Mouse (Mus musculus) lung, postnatal 4 days (tissue): ENCODE measurements around the gene Ubtf.
"Not testable (repeated sequence)": the region's sequence is repeated elsewhere in the genome, so short reads cannot be mapped to it uniquely, and the experiment has no call there.

Source experiments
- DNase-seq, 2 experiments: peaks; one replicate each; pipeline ENCODE4 v3.0.0; 2021

Gene Ubtf

DNA sequence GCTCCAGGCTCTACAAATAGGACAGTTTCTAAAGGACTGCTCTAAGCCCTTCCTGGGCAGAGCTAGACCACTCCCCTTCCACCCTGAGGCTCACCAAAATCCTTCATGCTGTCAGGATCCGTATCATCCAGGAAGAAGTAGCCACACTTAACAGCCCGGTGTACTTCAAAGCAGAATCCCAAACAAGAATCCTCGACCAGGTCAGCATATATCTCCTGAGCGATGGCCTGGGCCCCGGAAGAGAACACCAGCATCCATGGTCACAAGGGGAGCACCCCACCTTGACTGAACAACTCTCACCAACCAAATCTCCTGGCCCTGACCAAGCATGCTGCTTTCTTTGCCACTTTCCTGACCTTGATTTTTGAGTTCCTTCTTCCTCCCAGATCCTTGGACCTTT, 25.1 kb downstream of the Ubtf start:
- DNase-seq = no peak

- DNase-seq = no peak
Measured at GRCm38 (mm10) chr11:102293971-102294370, 25.6 kb downstream of the Ubtf start.

DNA sequence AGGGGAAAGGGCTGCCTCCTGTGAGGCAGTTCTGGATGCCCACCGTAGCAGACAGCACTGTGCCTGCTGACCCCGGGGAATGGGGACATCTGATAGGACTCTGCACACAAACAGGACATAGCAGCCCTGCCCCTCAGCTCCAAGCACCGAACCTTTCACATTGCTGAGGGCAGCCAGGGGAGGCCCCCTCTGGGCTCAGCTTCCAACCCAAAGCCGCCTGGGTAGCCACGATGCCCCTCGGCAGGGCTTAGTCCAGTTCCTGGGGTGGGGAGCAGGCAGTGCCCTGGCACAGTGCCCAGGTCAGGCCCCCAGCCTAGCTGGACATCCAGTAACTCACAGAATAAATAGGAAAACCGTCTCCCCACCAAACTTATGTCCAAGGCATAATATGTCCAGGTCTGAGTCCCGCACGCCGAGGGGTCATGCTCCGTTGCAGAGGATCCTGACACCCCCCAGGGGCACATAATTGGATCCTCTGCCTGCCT, 28.4 kb downstream of the Ubtf start:
- DNase-seq = peak in 1 of 2 experiments; percentile 40

GRCm38 (mm10) chr11:102290141-102290540, 29.4 kb downstream of the Ubtf start:
- no peak for DNase-seq

GRCm38 (mm10) chr11:102289511-102290100, 29.9 kb downstream of the Ubtf start:
- no peak for DNase-seq

DNA sequence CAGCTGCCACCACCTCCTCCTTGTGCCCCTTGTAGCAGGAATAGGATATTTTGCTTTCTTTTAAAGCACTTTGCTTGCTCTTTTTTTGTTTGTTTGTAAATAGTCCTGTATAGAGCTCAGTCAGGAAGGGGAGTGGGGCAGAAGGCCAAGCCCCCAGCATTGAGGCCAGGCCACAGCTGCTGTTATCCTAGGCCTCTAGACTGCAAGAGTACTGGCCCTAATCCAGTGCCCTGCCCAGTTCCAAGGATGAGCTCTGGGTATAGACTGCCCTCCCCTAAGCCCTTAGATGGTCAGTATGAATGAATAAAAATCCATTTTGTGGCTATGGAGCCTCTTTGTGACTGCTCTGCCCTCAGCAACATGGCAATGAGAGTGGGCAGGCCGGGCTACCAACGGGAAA, 30.6 kb downstream of the Ubtf start:
- peak in 1 of 2 experiments; percentile 68 for DNase-seq

- no peak for DNase-seq
Measured at GRCm38 (mm10) chr11:102288027-102288804, 31.3 kb downstream of the Ubtf start.

DNA sequence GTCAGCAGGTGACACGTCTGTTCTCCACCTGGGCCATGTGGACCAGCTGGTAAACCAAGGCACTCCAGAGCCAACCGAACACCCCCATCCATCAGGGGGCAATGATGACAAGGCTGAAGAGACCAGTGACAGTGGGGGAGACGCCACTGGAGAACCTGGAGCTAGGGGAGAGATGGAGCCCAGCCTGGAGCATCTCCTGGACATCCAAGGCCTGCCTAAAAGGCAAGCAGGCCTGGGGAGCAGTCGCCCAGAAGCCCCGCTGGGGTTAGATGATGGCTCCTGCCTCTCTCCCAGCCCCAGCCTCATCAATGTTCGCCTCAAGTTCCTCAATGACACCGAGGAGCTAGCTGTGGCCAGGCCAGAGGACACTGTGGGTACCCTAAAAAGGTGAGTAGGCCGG, 32.1 kb downstream of the Ubtf start:
- DNase-seq = no peak

DNA sequence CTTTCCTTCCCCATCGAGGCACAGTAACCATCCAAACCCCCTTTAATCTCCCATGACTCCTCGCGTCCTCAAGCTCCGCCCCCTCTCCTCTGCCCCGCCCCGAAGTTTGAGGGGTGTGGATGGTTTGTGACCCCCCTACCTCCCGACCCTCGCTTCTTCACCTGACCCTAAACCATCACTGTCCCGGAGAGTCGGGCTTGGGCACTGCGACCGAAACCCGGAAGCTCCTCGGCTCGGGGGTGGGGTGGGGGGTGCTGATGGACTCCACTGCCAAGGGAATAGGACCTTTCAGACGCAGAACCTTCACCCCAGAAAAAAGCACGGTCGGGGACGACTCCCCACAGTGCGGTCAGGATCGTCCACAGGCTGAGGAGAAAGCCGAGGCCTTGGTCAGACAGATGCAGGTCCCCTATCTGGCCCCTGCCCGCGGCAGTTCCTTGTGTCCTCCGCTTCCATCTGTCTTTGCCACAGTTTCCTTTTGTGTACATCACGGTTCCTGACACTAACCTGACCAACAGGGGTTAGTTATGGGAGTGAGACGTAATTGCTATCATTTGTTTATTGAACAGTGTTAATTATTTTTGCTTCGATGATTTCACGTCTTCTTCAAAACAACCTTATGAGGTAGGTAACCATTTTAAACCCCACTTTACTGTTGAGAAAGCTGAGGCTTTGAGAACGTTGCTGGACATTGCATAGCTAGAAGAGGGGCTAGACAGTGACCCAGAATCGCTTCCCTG, 34.3 kb downstream of the Ubtf start:
- DNase-seq = no peak

GRCm38 (mm10) chr11:102284501-102285094, 34.9 kb downstream of the Ubtf start, which contains the start of gene Tmub2:
Gene Tmub2 (plus strand): TSS chr11:102284931.
- DNase-seq = peak; percentile 97 to 98

GRCm38 (mm10) chr11:102283922-102284321, 35.6 kb downstream of the Ubtf start:
- no peak for DNase-seq

- not testable (repeated sequence) for DNase-seq
Measured at GRCm38 (mm10) chr11:102280267-102280666, 39.3 kb downstream of the Ubtf start.

DNA sequence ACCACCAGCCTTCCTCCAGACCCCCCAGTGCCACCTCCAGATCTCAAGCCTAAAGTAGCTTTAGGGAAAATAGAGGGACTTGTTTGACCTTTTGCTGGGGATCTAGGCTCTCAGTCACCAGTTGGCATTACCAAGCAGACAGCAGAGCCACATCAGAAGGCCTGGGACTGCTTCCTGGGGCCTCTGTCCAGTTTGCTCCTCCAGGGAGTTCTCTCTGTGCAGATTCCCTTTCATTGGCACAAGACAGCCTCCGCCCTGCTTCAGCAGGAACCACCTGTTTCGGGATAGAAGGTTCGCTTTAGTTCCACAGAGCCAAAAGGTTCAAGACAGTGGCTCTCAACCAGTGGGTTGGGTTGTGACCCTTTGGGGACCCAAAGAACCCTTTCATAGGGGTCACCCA, 39.9 kb downstream of the Ubtf start:
- no peak for DNase-seq

- no peak for DNase-seq
Measured at GRCm38 (mm10) chr11:102277754-102278153, 41.8 kb downstream of the Ubtf start.

GRCm38 (mm10) chr11:102276411-102276915, 43.1 kb downstream of the Ubtf start:
- peak; percentile 43 to 62 for DNase-seq

- DNase-seq = no peak
Measured at GRCm38 (mm10) chr11:102268520-102269244, 50.9 kb downstream of the Ubtf start, which contains the start of gene Asb16. Gene Asb16 (plus strand): TSS chr11:102268743.

- DNase-seq = peak; percentile 79 to 82
Measured at GRCm38 (mm10) chr11:102267480-102267879, 52.1 kb downstream of the Ubtf start.

DNA sequence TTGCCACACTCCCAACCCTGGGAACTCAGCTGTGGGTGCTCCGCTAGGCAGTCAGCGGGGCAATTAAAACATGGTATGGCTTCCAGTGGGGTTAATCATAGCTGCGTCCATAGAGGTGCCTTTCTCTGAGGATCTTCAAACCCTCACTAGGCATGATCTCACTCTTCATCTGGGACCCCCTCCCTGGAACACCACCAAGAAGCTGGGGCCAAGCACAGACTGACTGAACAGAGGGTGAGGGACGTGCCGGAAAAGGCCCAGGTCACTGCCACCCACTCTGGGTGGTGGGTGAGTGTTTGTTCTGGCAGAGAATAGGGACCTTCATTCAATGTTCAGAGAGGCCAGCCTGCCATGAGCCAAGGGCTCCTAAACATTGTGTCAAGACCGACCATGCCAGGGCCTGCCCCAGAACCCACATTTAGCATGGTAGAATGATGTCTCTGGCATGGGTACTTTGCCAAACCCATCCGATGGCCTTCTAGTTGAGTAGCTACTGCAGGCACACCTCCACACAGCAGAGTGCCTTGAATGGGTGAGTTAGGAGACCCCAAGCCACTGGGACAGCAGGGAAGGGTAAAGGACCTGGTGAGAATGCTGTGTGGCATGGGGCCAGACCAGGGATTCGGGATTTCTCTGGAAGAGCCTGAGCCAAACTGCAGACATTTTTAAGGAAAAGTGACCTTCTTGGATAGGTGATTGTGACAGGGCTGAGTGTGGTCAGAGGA, 52.7 kb downstream of the Ubtf start:
- DNase-seq = no peak

DNA sequence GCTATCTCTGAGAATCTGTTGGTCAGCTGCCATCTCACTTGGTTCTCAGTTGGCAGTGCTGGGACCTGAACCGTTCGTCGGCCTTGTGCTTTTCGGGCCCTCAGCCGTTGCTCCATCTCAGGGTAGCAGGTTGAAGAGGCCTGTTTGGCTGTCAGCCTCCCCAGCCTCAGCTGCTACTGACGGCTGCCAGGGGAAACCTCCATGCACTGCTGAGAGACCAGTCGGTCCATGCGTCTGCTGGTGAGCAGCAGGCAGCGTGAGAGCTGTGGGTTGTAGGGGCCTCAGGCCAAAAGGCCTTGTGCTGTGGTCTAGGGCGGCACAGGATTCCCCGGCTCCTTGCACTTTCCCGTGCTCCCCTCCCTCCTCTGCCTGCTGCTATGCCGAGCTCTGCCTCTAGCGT, 53.7 kb downstream of the Ubtf start:
- no peak for DNase-seq

DNA sequence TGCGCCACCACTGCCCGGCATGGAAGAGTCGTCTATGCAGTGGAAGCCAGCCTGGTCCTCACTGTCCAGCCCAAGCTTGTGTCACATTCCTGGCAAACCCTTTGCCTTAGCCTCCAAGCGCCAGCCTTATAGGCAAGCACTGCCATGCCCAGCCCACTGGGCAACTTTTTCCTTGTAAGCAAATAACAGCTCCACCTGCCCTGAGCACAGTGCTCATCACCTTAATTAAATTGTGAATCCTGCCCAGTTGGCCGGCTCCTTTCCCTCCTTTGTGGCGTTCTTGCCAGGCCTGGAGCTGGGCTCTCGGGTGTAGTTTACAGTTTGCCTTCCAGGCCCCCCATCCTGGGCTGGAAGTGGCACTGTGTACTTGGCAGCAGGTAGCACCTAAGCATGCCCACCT, 56.3 kb downstream of the Ubtf start:
- DNase-seq = no peak

- no peak for DNase-seq
Measured at GRCm38 (mm10) chr11:102258521-102258920, 61.0 kb downstream of the Ubtf start.
